ENCODE assay signal across 27 mouse cellular contexts in genomic region chr2:23565081-23565801, GRCm38 (mm10). TPM values are rescaled to one million over a fixed set of nuclear protein-coding genes. Genes with fewer than 3 reads are reported as not detected.
DNase-seq lines count a peak whose midpoint lies in the region; ATAC-seq lines count a peak whose summit lies in the region.
"Had no signal": no experiment of that assay in that cellular context is flagged by ENCODE, and none has a peak within 500 bp of the region (broad histone marks: within the 10 kb centered on the region; RNA-seq: fewer than 3 reads in every experiment).

No protein-coding gene starts in this region.

- peaks cover 23% of the 10 kb centered on the region for H3K36me3 ChIP-seq in erythroblast, embryonic 14.5 days (ENCODE audit: control insufficient read depth)
- H3K36me3 ChIP-seq in liver, embryonic 13.5 days, result peaks cover 5% of the 10 kb centered on the region; the same call in 1 of the 2 replicates
- H3K36me3 ChIP-seq in kidney, embryonic 14.5 days (ENCODE audit: control insufficient read depth, insufficient read depth, low read length), result no peaks in the 10 kb centered on the region
- H3K36me3 ChIP-seq: hindbrain, embryonic 15.5 days; stomach, embryonic 15.5 days had no signal

- H3K27me3 ChIP-seq in erythroblast, embryonic 14.5 days (ENCODE audit: control insufficient read depth), result no peaks in the 10 kb centered on the region
- H3K27me3 ChIP-seq in liver, embryonic 13.5 days, result no peaks in the 10 kb centered on the region
- H3K27me3 ChIP-seq in kidney, embryonic 14.5 days (ENCODE audit: control insufficient read depth, insufficient read depth, low read length), result no peaks in the 10 kb centered on the region
- H3K27me3 ChIP-seq: hindbrain, embryonic 15.5 days; stomach, embryonic 15.5 days had no signal

- H3K4me3 ChIP-seq in erythroblast, embryonic 14.5 days (replicated peaks), result peak overlapping the region; percentile 35
- peak overlapping the region; percentile 26; the same call in 1 of the 2 replicates for H3K4me3 ChIP-seq in liver, embryonic 13.5 days (replicated peaks)
- H3K4me3 ChIP-seq in kidney, embryonic 14.5 days (ENCODE audit: low read length), result no peak overlapping the region
- H3K4me3 ChIP-seq: hindbrain, embryonic 10.5 days; hindbrain, embryonic 15.5 days; stomach, embryonic 15.5 days had no signal

- peak; percentile 56 for DNase-seq in MEL-GATA-1-ER (ENCODE audit: extremely low read depth, low read depth)
- DNase-seq in liver, embryonic 13.5 days, result peak; percentile 44
- no peak for DNase-seq in thymus, postnatal 25 days
- DNase-seq in layer of hippocampus, adult 8-10 months (ENCODE audit: low spot score in 2 of 2), result no peak
- DNase-seq: adrenal gland, adult 8-10 months; cerebellum, adult 2 months; cerebellum, postnatal 25 days; gastrocnemius, postnatal 14 days; heart, postnatal 14 days; kidney, adult 18-20 months; kidney, postnatal 36 days; layer of hippocampus, postnatal 36 days; left cerebral cortex, postnatal 4 days; lung, embryonic 14.5 days; lung, postnatal 14 days; midbrain, embryonic 14.5 days; right cerebral cortex, postnatal 25 days; thymus, postnatal 14 days had no signal

- ATAC-seq in liver, embryonic 13.5 days (ENCODE audit: low read depth), result peak; percentile 78
- ATAC-seq in megakaryocyte progenitor cell, adult 5-6 weeks (replicated peaks; ENCODE audit: poor library complexity), result peak; percentile 62
- no peak for ATAC-seq in kidney, embryonic 14.5 days (ENCODE audit: low FRiP score, low TSS enrichment)
- ATAC-seq: CD4-positive, CD25-positive, alpha-beta regulatory T cell, adult 4 months; forebrain, embryonic 16.5 days; inflammation-experienced regulatory T-cells, adult 6 months had no signal

- H3K27ac ChIP-seq in liver, embryonic 13.5 days, result peak overlapping the region; percentile 85
- no peak overlapping the region for H3K27ac ChIP-seq in kidney, embryonic 14.5 days (ENCODE audit: low read depth, low read length)
- H3K27ac ChIP-seq: hindbrain, embryonic 10.5 days; hindbrain, embryonic 15.5 days; stomach, embryonic 15.5 days had no signal

- no peaks in the 10 kb centered on the region for H3K9me3 ChIP-seq in erythroblast, embryonic 14.5 days (ENCODE audit: control insufficient read depth, low read length)
- no peaks in the 10 kb centered on the region for H3K9me3 ChIP-seq in liver, embryonic 13.5 days (replicated peaks)
- no peaks in the 10 kb centered on the region for H3K9me3 ChIP-seq in kidney, embryonic 14.5 days (ENCODE audit: control insufficient read depth, low read length)
- H3K9me3 ChIP-seq: hindbrain, embryonic 15.5 days; stomach, embryonic 15.5 days had no signal

- peak overlapping the region; percentile 40; the same call in 1 of the 2 replicates for H3K9ac ChIP-seq in liver, embryonic 13.5 days
- no peak overlapping the region for H3K9ac ChIP-seq in kidney, embryonic 14.5 days (ENCODE audit: low read depth, low read length)
- H3K9ac ChIP-seq: hindbrain, embryonic 15.5 days; lung, embryonic 14.5 days; stomach, embryonic 15.5 days had no signal

- 21% methylated on average over 2 of the region's 2 CpGs for WGBS in liver, embryonic 13.5 days (ENCODE audit: insufficient replicate concordance)
- 91% methylated on average over 2 of the region's 2 CpGs for WGBS in kidney, embryonic 14.5 days

- H3K4me1 ChIP-seq in erythroblast, embryonic 14.5 days (ENCODE audit: control insufficient read depth), result peaks cover 78% of the 10 kb centered on the region
- peaks cover 64% of the 10 kb centered on the region for H3K4me1 ChIP-seq in liver, embryonic 13.5 days (replicated peaks)
- no peaks in the 10 kb centered on the region for H3K4me1 ChIP-seq in kidney, embryonic 14.5 days (ENCODE audit: control insufficient read depth, insufficient read depth, low read length)
- H3K4me1 ChIP-seq: stomach, embryonic 15.5 days had no signal

- peak overlapping the region; percentile 53 for H3K4me2 ChIP-seq in liver, embryonic 13.5 days
- H3K4me2 ChIP-seq in kidney, embryonic 14.5 days (replicated peaks; ENCODE audit: low read depth, low read length), result no peak overlapping the region
- H3K4me2 ChIP-seq: hindbrain, embryonic 15.5 days; lung, embryonic 14.5 days; stomach, embryonic 15.5 days had no signal

RNA-seq across cellular contexts. Expression of gene Spopl, which starts 6.7 kb away (rescaled TPM):
- 0.18 and 0.88 TPM in 2 replicates for polyA plus RNA-seq in erythroblast, embryonic 14.5 days (2012)
- polyA plus RNA-seq in liver, embryonic 13.5 days (2015; fragmentation: Nextera tagmentation; extraction: Ambion mirVana), result 7.1 and 9.5 TPM in 2 replicates
- 13.1 and 22.7 TPM in 2 replicates for total RNA-seq in megakaryocyte progenitor cell, adult 5-6 weeks (2015)
- 23.6 and 26.4 TPM in 2 replicates for total RNA-seq in megakaryocyte progenitor cell, adult 5-6 weeks (2017)
- total RNA-seq in layer of hippocampus, adult 8-10 months (2022), result 10 to 100 TPM; 27.2 to 33.6 (median 30.2) TPM
- 10.1 and 15.9 TPM in 2 replicates for polyA plus RNA-seq in kidney, embryonic 14.5 days (2014; fragmentation: Nextera tagmentation; extraction: Ambion mirVana)

Comparison
In these comparisons a context has a peak if more than half of its experiments do, and no peak if none do; other contexts are left out.
1. DNase-seq: peak in MEL-GATA-1-ER (single experiment) and liver, embryonic 13.5 days (single experiment); none in thymus, postnatal 25 days (single experiment) and layer of hippocampus, adult 8-10 months (0 of 2).